Mouse (Mus musculus) gastrocnemius, postnatal 14 days (tissue): ENCODE measurements around the gene Mapk1ip1l. TPM values are rescaled to one million over a fixed set of nuclear protein-coding genes. Genes with fewer than 3 reads are reported as not detected.
A peak's percentile ranks its signal among the peaks of the same experiment; 100 is the strongest.

Experiments used
- DNase-seq: peaks from one replicate; pipeline ENCODE4 v3.0.0; 2021; ENCODE audit warnings: mixed read lengths
- intact Hi-C: fragments of 180-260 bp; cut with DNase I; formaldehyde crosslinking; loops from one replicate; pipeline ENCODE4 v1.15.1; 2025; ENCODE audit warnings: low total_unique reads
- total RNA-seq, 2 experiments: library from RNA; stranded (reverse); gene quantifications; 2 replicates each; pipeline ENCODE4 v1.2.3; 2021

Mapk1ip1l gene
- total RNA-seq, 2 experiments from 2014 or later = 28.6 to 31.9 TPM

GRCm38 (mm10) chr14:47353240-47353639, 55.2 kb downstream of the Mapk1ip1l start:
- DNase-seq = no peak
- intact Hi-C loops = no loop called here

- intact Hi-C loops = no loop called here
- DNase-seq = no peak
Measured at GRCm38 (mm10) chr14:47354111-47354577, 56.1 kb downstream of the Mapk1ip1l start.

- DNase-seq = no peak
- intact Hi-C loops = no loop called here
Measured at GRCm38 (mm10) chr14:47354948-47355347, 56.9 kb downstream of the Mapk1ip1l start.

- DNase-seq = no peak
- intact Hi-C loops = no loop called here
Measured at GRCm38 (mm10) chr14:47356622-47357021, 58.6 kb downstream of the Mapk1ip1l start.

- no peak for DNase-seq
Measured at GRCm38 (mm10) chr14:47359610-47360009, 61.5 kb downstream of the Mapk1ip1l start.

GRCm38 (mm10) chr14:47361418-47361817, 63.4 kb downstream of the Mapk1ip1l start:
- intact Hi-C loops = no loop called here
- no peak for DNase-seq

More at GRCm38 (mm10) chr14:47359610-47360009, 61.5 kb downstream of the Mapk1ip1l start:
- intact Hi-C loops = no loop called here

- no peak for DNase-seq
- intact Hi-C loops = no loop called here
Measured at GRCm38 (mm10) chr14:47361899-47362298, 63.8 kb downstream of the Mapk1ip1l start.

- intact Hi-C loops = no loop called here
- DNase-seq = no peak
Measured at GRCm38 (mm10) chr14:47364742-47365449, 66.8 kb downstream of the Mapk1ip1l start.

- no peak for DNase-seq
Measured at GRCm38 (mm10) chr14:47366881-47367321, 68.8 kb downstream of the Mapk1ip1l start.

GRCm38 (mm10) chr14:47367461-47367860, 69.4 kb downstream of the Mapk1ip1l start, which contains the start of gene Lgals3:
Lgals3 (plus strand) TSS chr14:47367751.
- DNase-seq = peak; percentile 16
- intact Hi-C loops = no loop called here

More at GRCm38 (mm10) chr14:47366881-47367321, 68.8 kb downstream of the Mapk1ip1l start:
- intact Hi-C loops = no loop called here

GRCm38 (mm10) chr14:47369741-47370140, 71.7 kb downstream of the Mapk1ip1l start:
- intact Hi-C loops = no loop called here
- no peak for DNase-seq

GRCm38 (mm10) chr14:47370790-47371189, 72.7 kb downstream of the Mapk1ip1l start:
- intact Hi-C loops = no loop called here
- DNase-seq = no peak

- intact Hi-C loops = no loop called here
- DNase-seq = no peak
Measured at GRCm38 (mm10) chr14:47371689-47372088, 73.6 kb downstream of the Mapk1ip1l start.

Other genes with a start within 250 kb of the Mapk1ip1l start
- 1 to 10 TPM; 1.7 to 1.8 TPM for gene Gch1, start 108.9 kb upstream of the Mapk1ip1l start, total RNA-seq
- gene Wdhd1, start 21.4 kb upstream of the Mapk1ip1l start, total RNA-seq = 1 to 10 TPM; 1.1 to 1.3 TPM
- gene Socs4, start 21.3 kb upstream of the Mapk1ip1l start, total RNA-seq = 1 to 10 TPM; 7.3 to 7.4 TPM
- 1 to 10 TPM; 2.9 to 4.3 TPM for gene Lgals3, start 69.5 kb downstream of the Mapk1ip1l start, total RNA-seq
- gene Dlgap5, start 120.1 kb downstream of the Mapk1ip1l start, total RNA-seq = 1 to 10 TPM; 2.3 to 3.6 TPM
- gene Fbxo34, start 152.2 kb downstream of the Mapk1ip1l start, total RNA-seq = 10 to 100 TPM; 10.5 to 11.2 TPM